Mouse (Mus musculus) megakaryocyte-erythroid progenitor cell, adult 5-6 weeks (primary cell): ENCODE data around the gene Cntnap2. TPM values are rescaled to one million over a fixed set of nuclear protein-coding genes. Genes with fewer than 3 reads are reported as not detected.
"Not testable (repeated sequence)": the region's sequence is repeated elsewhere in the genome, so short reads cannot be mapped to it uniquely, and the experiment has no call there.

Experiments
- ATAC-seq: replicated peaks from 2 replicates; pipeline ENCODE4 v1.8.0; 2016; ENCODE audit warnings: mild to moderate bottlenecking, inconsistent platforms; ENCODE audit not compliant: severe bottlenecking, poor library complexity, low FRiP score, low TSS enrichment
- total RNA-seq, 2 experiments: library from RNA; stranded (forward) in 1 of 2; stranded (reverse) in 1 of 2; fragments of 200-1000, 215-1000 nt in 1 of 2; fragments of >200 nt in 1 of 2; fragmentation: Nextera tagmentation in 1 of 2; gene quantifications; 2 replicates each; pipeline ENCODE4 v1.2.3; 2014 to 2017

Gene Cntnap2
- total RNA-seq, 2 experiments from 2014 or later: not detected

DNA sequence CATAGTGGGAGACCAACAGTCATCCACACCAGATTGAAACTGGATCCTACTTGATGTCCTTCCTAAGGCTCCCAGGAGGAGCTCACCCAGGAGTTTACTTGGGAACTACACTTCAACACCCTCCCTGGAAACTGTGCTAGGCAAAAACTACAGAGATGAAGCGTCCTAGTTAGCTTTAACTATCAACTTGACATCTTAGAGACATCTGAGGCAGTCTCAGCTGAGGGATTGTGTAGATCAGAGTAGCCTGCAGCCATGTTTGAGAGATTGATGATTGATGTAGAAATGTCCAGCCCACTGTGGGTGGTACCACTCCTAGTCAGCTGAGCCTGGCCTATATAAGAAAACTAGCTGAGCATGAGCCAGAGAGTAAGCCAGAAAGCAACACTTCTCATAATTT, 2123.6 kb downstream of the Cntnap2 start:
- no peak for ATAC-seq

DNA sequence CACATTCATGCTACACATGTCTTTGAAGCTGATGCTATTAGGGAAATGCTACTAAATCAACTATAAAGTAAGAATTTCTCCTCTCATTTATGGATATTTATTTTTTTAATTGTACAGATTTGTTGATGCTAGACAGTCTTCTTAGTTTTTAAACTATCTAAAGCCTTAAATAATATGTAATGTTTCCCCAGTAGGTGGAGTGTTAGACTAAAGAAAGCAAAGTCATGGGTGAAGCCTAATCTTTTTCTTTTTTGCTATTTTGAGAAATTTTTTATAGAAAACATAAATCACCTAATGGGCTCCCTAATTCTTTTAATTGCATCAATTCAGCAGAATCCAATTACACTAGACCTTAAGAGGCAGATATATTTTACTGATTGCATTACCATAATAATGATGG, 2124.7 kb downstream of the Cntnap2 start:
- ATAC-seq: not testable (repeated sequence)

DNA sequence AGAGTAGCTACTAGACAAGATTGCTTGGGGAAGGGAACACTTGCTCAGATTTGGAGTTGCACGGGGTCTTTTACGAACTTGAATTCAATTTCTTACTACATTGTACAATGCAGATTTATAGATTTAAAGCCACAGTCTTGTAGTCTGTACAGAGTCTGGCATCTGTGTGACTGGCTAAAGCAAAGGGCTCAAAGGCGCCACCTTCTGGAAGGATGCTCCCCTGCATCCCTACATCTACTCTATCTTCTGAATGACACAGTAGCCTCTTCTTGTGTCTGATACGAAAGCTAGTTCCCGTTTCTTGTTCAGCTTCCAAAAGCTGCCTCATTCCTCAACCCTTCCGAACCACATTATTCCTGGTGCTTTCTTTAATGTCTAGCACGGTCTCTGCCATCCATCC, 2129.0 kb downstream of the Cntnap2 start:
- ATAC-seq: peak; percentile 80

DNA sequence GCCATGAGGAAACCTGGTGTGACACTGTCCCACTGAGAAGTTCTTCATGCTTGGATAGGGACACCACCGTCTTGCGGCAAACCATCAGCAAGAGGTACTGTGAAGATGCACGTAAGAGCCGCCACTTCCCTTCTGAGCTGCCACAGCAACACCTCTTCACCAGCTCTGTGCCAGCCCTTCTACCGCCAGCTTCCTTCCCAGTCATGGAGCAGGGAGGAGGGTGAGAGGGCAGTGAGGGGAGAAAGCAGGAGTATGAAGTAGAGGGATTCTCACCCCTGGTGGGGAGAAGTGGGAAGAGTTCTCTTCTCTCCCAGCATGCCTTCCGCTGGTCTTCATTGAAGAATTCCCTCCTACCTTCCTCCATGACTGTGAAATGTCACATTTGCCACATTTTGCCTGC, 2129.4 kb downstream of the Cntnap2 start:
- not testable (repeated sequence) for ATAC-seq

DNA sequence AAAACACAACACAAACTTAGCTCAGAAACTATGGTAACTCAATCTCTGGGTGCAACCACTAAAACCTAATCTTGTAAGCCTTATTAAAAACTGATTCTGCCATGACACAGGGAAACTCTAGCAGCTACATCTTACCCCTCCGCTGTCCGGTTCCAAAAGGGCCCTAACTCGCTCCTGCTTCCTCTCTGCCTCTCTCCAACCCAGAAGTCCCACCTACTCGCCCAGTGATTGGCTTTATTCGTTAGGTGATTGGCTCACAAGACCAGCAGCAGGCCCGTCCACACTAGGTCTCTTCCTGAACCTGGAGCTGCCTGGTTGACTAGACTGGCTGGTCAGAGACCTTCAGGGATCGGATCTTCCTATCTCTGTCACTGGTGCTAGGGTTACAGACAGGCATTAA, 2131.1 kb downstream of the Cntnap2 start:
- ATAC-seq: no peak

DNA sequence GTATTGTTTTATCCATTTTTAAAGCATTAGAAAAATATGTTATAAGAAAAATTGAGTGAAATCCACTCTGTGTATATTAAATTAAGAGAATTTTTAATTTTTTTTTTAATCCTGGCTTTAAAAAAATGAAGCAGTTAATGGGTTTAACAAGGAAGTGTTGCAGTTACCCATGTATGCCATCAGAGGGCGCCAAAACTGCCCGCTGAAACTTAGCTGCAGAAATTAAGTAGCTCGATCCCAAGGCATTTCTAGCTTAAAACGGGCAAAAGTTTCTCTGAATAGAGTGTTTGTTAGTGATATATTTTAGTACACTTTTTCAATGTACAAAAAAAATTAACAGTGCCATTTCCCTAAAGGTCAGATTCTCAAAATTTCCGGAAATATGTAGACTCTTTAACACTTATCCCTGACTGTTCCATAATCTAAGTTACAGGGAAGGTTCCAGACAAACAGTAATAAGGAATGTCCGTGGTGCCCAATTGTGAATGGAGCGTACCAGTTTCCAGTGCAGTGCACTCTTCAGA, 2132.2 kb downstream of the Cntnap2 start:
- no peak for ATAC-seq

DNA sequence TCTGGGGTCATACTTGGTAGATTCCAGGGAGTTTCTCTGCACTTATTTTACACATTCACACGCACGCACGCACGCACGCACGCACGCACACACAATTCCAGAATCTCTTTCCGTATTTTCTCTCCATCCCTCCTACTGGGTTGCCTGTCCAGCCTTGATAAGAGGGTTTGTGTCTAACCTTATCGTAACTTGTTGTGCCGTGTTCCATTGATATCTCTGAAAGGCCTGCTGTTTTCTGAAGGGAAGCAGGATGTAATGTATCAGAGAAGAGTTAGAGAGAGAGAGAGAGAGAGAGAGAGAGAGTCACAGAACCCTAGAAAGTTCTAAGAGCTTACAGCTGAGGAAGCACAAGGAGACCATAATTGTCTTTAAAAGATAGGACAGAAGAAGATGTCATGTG, 2132.8 kb downstream of the Cntnap2 start:
- ATAC-seq: peak; percentile 87

DNA sequence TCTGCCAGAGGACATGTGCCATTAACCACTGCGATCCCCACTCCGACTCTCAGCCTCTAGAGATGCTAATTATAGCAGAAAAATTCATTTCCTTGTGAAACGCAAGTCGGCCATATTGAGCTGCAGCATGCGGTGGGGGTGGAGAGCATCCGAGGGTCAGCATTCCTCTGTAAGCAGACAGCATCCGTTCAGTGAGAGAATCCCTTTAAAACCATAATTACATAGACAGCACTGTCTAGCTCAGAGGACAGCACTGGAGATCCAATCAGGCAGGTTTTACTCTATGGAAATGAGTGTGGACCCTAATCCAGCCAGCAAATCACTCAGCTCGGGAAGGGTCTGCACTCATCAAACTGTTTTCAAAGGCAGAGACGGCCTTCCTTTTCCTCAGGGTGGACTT, 2133.3 kb downstream of the Cntnap2 start:
- no peak for ATAC-seq

DNA sequence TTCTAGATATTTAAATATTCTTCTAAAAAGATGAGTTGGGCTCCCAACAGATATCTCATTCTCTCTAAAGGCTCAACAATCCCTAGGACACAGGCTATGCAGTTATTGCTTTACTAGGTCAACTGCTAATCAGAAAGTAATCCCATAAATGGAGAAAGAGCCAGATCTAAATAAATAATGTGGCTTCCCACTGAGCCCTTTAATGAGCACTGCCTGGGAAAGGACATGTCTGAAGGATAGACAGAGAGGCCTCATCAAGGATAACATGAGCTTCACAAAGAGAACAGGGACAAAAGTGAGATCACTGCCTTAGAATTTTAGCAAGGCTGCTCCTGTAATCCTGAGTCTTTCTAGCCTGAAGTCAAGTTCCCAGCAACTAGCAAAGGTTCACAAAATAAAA, 2138.4 kb downstream of the Cntnap2 start:
- ATAC-seq: no peak

DNA sequence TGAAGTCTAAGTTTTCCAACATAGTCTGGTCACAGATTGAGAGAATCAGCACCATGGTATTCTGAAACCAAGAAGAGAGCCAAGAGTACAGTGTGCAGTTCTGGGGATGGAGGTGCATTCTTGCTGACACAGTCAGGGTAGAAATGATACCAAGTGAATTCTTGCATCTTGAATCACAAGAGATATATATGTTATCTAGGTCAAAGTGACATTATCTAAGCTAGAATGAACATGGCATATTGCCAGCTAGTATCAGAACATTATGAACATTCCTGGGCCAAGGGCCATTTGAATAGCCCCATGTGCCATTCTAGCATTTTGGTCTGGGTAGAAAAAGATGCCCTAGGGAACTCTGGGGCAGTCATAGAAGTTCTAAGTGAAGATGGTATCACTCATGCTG, 2141.5 kb downstream of the Cntnap2 start:
- no peak for ATAC-seq

DNA sequence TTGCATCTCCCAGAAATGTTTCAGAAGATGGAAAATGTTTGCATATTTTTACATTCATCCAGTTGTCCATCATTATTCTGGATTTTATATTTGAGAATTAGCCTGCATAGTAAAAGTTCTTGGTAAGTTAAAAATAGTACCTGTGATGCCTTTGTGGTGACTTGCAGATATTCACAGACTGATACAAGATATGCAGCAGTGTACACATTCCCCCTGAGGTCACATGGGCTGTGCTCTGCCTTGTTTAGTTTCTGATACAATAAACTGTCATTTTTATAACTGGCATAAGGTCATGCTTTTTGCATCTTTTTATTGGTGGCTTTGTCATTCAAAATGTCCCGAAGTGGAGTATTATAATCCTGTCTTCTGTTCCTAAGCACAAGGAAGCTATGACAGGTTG, 2148.9 kb downstream of the Cntnap2 start:
- ATAC-seq: peak; percentile 74

DNA sequence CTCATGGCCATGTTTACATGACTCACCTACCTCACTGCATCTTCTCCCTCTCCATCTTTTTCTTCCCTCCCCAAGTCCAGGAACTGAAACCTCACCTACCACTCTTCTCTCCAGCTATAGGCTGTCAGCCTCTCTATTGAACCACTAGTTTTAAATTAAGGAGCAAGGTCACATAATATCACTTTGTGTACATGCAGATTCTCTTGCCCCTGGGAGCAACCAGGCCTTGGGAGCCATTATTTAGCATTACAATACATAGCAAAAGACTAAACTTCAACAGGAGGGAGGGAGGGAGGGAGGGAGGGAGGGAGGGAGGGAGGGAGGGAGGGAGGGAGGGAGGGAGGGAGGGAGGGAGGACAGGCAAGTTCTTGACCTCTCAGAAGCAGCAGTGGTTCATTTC, 2155.6 kb downstream of the Cntnap2 start:
- ATAC-seq: no peak

DNA sequence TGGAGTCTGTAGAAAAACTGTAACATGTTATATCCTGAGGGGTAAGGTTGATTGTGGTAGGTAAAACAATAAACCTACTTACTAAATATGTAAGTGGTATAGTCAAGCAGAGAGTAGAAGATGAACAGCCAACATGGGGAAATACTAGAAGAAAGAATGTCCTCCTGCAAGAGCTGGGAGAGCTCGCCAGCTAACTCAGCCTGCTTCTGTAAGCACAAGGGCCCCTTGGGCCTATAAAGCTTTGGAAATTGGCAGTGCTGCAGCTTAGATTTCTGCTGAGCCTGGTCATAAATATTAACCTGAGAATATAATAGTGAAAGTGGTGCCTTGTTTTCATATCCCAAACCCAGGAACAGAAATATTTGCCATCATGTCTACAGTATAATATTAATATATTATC, 2164.4 kb downstream of the Cntnap2 start:
- ATAC-seq: not testable (repeated sequence)

DNA sequence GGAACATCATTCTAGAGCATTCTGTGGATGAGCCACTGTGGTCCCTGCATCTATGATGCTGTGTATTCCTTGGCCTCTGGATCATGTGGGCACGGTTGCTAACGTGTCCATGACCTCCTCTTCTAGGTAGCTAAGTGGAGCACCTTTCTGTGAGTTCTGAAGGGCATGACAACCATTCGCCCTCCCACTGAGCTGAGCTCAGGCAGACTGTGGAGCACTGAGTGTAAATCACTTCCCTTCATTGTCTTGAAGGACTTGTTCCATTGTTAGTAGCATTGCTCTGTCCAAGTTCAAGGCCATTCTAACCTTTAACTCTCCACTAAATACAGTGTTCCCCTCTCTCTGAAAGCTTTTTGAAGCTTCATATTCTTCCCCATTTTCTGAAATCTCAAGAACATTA, 2166.2 kb downstream of the Cntnap2 start:
- not testable (repeated sequence) for ATAC-seq

DNA sequence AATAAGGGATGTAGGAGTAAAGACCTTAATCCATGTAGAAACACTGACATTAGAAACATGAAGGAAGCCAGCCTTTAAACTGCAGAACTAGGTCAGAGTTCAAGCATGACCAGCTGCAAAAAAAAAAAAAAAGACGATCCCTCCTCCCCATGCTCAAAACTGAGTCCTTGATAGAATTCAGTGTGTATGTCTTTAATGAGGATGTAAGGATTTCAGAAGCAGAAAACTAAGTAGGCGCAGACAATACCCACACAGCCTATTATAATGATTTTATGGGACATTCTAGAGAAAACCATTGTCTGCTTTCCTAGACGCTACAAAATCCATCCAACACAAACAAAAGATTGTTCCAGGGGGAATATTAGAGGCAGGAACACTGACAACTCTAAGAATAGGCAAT, 2168.4 kb downstream of the Cntnap2 start:
- ATAC-seq: no peak

DNA sequence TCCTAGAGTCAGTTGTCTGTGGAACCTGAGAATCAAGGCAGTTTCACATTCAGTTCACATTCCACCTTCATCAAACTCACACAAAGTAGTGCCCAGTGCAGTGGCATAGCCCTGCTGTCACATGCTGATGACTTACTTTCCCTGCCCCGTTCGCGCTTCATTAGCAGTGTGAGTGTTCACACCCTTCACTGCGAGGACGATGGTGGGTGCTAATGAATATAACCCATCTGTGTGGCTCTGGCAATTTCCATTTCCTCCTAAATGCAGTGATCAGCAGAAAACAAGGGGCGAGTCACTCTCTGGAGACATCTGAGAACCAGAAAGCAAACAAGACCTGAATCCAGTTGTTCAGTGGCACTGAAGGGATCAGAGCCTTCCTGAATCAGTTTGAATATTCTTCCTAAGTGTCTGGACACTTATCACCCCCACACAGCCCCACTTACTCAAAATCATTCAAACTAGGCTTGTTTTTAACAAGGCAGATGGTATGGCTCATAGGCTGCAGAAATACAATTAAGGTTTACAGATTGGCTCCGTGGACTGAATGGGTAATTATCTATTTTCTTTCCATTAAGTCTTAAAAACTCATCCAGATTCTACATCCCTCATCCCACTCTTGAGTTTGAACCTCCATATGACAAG, 2169.6 kb downstream of the Cntnap2 start:
- no peak for ATAC-seq

DNA sequence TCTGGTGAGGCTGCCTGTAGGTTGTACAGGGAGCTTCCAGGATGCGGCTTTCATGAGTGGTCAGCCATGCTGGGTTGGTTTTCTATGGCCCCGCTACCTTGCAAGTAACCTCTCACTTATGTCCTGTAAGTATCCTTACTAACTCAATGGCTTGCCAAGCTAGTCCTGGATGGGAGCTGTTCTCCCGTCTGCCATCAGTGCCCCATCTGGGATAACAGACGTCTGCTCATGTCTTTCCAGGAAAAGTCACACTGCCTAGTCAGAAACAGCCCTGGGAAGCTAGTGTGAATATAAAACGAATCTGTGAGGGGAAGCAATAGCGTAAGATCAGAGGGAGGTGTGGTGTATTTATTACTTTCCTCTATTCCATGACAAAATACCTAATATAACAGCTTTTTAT, 2172.4 kb downstream of the Cntnap2 start:
- no peak for ATAC-seq

DNA sequence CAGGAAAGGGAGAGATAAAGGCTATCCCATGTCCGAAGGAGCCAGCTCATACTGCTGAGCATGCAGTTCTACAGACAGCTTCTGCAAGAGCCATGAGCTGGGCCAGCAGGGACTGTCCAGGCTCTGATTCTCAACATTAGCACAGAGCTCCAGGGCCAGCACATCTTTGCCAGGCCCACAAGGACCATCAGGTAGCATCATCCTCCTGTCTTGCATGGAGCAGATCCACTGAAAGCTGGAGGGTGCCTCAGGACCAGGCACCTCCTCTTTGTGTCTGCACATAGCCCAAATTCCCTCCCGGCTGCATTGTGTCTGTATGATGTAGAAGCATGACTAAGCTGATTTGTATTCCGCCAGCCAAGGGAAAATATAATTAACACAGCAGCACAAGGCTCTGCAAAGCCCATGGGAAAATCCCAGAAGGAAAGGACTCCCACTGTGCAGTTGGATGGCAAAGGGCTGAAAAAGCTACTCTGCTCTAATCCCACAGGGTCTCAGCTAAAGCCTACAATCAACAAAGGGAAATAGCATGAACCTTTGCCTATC, 2180.3 kb downstream of the Cntnap2 start:
- ATAC-seq: no peak

DNA sequence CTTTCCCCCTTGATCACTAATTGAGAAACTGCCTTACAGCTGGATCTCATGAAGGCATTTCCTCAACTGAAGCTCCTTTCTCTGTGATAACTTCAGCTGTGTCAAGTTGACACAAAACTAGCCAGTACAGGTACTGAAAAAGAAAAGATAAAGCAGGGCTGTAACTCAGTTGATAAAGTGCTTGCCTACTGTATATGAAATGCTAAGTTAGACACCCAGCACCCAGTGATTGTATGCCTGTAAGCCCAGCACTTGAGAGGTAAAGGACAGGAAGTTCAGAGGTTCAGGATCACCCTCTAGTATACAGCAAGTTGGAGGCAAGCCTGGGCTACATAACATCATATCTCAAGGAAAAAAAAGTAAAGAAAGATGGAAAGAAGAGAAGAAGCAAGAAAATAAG, 2182.2 kb downstream of the Cntnap2 start:
- no peak for ATAC-seq

DNA sequence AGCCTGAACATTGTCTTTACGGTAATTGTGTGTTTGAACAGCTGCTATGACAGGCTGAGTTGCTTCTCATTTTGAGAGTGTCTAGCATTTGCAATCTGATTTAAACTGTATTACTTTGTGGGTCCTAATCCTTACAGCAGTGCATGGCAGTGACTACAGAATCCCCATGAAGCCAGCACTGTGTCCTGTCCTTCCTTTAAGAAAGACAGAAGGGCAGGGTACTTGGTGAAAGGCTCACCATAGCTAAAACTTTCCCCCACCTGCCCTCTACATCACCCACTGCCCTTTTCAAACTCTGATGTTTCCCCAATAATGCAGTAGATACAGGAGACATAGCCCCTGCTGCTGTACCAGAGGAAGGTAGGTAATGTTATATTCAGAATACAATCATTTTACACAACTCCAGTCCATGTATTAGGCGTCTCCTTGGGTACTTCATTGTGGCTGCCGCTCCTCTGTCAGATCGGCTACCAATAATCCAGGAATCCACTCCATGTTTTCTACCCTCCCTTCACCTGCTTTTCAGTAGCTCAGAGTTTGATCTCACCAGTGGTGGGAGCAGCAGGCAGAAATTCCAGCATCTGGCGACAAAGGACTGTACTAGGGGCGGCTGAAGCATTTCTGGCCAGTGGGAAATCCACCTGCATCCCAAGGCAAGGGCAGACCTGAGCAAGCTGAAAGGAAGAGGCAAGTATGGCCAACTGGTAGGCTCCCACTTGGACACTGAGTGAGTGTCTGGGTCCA, 2184.9 kb downstream of the Cntnap2 start:
- peak; percentile 91 for ATAC-seq

DNA sequence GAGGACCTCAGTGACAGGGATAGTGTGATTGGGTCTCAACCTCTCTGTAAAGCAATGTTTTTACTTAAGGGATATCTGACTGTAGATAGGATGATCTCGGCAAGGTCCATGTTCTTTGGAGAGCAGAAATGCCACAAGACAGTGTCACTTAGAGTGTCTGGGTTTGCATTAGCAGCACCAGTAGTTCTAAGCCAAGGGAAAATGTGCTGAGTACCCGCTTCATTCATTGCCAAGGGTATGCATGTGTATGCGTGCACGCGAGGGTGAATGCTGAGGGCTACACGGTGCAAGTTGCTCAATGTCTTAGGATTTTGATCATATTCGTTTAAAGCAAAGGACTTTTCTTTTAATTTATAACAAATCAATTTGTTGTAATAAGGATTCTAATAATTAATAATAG, 2185.5 kb downstream of the Cntnap2 start:
- ATAC-seq: no peak
